Mouse (Mus musculus) midbrain, embryonic 13.5 days (tissue): Measurements from ENCODE around the gene Galntl5. TPM values are rescaled to one million over a fixed set of nuclear protein-coding genes. Genes with fewer than 3 reads are reported as not detected.
"Not testable (repeated sequence)": the region's sequence is repeated elsewhere in the genome, so short reads cannot be mapped to it uniquely, and the experiment has no call there.

Experiments
- ATAC-seq: fragments of 200-750 bp; cut with Nextera tagmentation; 2 replicates; pipeline ENCODE4 v1.8.0; 2017; ENCODE audit warnings: mild to moderate bottlenecking, moderate TSS enrichment, moderate library complexity
- H3K27ac ChIP-seq: fragments of 300-500 bp; sonication (generic); 2 replicates; pipeline ENCODE4 v1.5.1; 2015; ENCODE audit warnings: inconsistent platforms, mild to moderate bottlenecking, moderate library complexity
- H3K27me3 ChIP-seq: fragments of 300-500 bp; sonication (generic); 2 replicates; pipeline ENCODE4 v1.6.1; 2015; ENCODE audit warnings: mild to moderate bottlenecking, inconsistent platforms
- H3K36me3 ChIP-seq: fragments of 300-500 bp; sonication (generic); 2 replicates; pipeline ENCODE4 v1.6.1; 2015; ENCODE audit warnings: mild to moderate bottlenecking, inconsistent platforms
- H3K4me1 ChIP-seq: fragments of 300-500 bp; sonication (generic); replicated peaks from 2 replicates; pipeline ENCODE4 v1.6.1; 2015; ENCODE audit warnings: inconsistent platforms
- H3K4me2 ChIP-seq: fragments of 300-500 bp; sonication (generic); replicated peaks from 2 replicates; pipeline ENCODE4 v1.6.1; 2015; ENCODE audit warnings: moderate library complexity, mild to moderate bottlenecking, inconsistent platforms
- H3K4me3 ChIP-seq: fragments of 300-500 bp; sonication (generic); replicated peaks from 2 replicates; pipeline ENCODE4 v1.5.1; 2015; ENCODE audit warnings: mild to moderate bottlenecking, inconsistent platforms
- H3K9ac ChIP-seq: fragments of 300-500 bp; sonication (generic); replicated peaks from 2 replicates; pipeline ENCODE4 v1.6.1; 2015; ENCODE audit warnings: mild to moderate bottlenecking, inconsistent platforms
- H3K9me3 ChIP-seq: fragments of 300-500 bp; sonication (generic); 2 replicates; pipeline ENCODE4 v1.6.1; 2016; ENCODE audit warnings: mild to moderate bottlenecking, inconsistent platforms
- WGBS: fragments of 180-500 bp; shearing (Covaris S2); methylation state at CpG from one replicate; pipeline ENCODE4 v1.1.7; 2015; 5-methylcytosine and 5-hydroxymethylcytosine counted together
- polyA plus RNA-seq: library from polyadenylated mRNA; unstranded; fragments of >200 nt; fragmentation: Nextera tagmentation; extraction: Ambion mirVana; gene quantifications from 2 replicates; pipeline ENCODE4 v1.2.1, GENCODE M21; 2015

The Galntl5 gene
- polyA plus RNA-seq, 1 experiment from 2014 or later = not detected

DNA sequence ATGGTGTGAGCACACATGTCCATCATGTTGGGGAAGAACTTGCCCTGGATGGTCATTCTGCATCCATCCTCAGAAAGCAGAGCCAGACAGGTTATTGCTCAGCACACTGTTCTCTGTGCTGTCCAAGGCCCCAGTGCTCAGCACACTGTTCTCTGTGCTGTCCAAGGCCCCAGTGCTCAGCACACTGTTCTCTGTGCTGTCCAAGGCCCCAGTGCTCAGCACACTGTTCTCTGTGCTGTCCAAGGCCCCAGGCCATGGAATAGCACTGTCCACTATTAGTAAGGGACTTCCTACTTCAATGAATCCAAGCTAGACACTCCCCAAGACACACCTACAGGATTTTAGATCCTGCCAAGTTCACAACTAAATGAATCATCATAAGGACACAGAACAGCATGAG lies 32.0 kb downstream of the Galntl5 start:
- ATAC-seq = not testable (repeated sequence)

DNA sequence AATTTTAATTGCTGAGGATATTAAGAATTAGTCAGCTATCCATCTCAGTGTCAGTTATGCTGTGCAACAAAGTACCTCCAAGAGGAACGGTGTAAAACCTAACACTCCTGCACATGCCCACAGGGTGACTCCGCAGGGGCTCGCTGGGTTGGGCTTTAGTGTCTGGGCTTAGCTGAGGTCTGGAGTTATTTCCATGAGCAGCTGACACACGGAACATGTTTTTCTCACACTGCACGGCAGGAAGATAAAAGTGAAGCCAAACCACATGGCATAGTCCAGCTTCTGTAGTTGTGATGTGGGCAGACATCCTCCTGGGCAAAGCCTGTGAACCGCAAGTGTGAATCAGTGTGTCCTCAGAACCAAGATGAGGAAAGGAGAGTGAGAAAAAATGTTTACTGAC lies 33.7 kb downstream of the Galntl5 start:
- no peak overlapping the region for H3K27ac ChIP-seq
- ATAC-seq = no peak
- no peak overlapping the region for H3K4me3 ChIP-seq
- no peaks in the 10 kb centered on the region for H3K27me3 ChIP-seq
- H3K36me3 ChIP-seq = no peaks in the 10 kb centered on the region
- no peak overlapping the region for H3K9ac ChIP-seq
- H3K9me3 ChIP-seq = no peaks in the 10 kb centered on the region
- 88% methylated on average over 6 of the region's 6 CpGs for WGBS
- H3K4me2 ChIP-seq = no peak overlapping the region
- no peaks in the 10 kb centered on the region for H3K4me1 ChIP-seq

More for the DNA sequence above, 32.0 kb downstream of the Galntl5 start:
- H3K9ac ChIP-seq, H3K36me3 ChIP-seq, H3K27ac ChIP-seq, H3K4me3 ChIP-seq, H3K4me2 ChIP-seq, H3K27me3 ChIP-seq, H3K4me1 ChIP-seq, H3K9me3 ChIP-seq: not testable (repeated sequence)

DNA sequence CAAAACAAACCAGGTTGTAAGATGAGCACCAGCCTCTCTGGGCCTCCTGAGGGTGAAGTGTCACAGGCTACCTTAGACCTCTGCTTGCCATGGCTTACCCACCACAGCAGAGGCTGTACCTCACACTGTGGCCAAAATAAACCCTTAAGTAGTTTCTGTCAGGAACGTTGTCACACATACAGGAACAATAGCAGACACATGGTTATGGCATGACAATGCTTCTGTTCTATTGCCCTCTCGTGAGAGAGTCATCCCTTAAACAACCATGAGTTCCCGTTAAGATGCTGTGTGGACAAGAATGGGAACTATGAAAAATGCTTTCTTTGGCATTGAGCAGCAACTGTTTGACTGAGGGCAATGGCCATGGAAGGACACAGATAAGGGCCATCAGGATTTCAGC lies 40.3 kb downstream of the Galntl5 start, which contains the start of gene Galnt11:
TSS of gene Galnt11 (plus strand) at position 301 of the 400 bp plus-strand sequence.
- H3K9ac ChIP-seq = peak within 1 kb of the TSS; percentile 76
- H3K4me1 ChIP-seq = peaks cover 13% of the 10 kb centered on the region
- H3K4me2 ChIP-seq = peak within 1 kb of the TSS; percentile 71
- H3K27ac ChIP-seq = peak within 1 kb of the TSS; percentile 89
- no peaks in the 10 kb centered on the region for H3K9me3 ChIP-seq
- no peak for ATAC-seq
- no peaks in the 10 kb centered on the region for H3K36me3 ChIP-seq
- no peaks in the 10 kb centered on the region for H3K27me3 ChIP-seq
- WGBS = 86% methylated on average over 3 of the region's 3 CpGs
- peak within 1 kb of the TSS; percentile 64 for H3K4me3 ChIP-seq

- Histone ChIP-seq H3K27me3 (no peaks in the 10 kb centered on the region), H3K9ac (peak within 1 kb of the TSS; percentile 76), H3K36me3 (peaks cover 4% of the 10 kb centered on the region; the same call in 1 of the 2 replicates), H3K4me2 (peak within 1 kb of the TSS; percentile 71), H3K27ac (peak within 1 kb of the TSS; percentile 89), H3K4me1 (peaks cover 13% of the 10 kb centered on the region), H3K9me3 (no peaks in the 10 kb centered on the region), H3K4me3 (peak within 1 kb of the TSS; percentile 64)
- ATAC-seq = peak; percentile 98
- WGBS = 4% methylated on average over 71 of the region's 72 CpGs
These were observed 41.8 kb downstream of the Galntl5 start, which contains the start of gene E130116L18Rik for GRCm38 (mm10) chr5:25222752-25223702. Gene E130116L18Rik, minus strand, starts transcription at chr5:25223153.

DNA sequence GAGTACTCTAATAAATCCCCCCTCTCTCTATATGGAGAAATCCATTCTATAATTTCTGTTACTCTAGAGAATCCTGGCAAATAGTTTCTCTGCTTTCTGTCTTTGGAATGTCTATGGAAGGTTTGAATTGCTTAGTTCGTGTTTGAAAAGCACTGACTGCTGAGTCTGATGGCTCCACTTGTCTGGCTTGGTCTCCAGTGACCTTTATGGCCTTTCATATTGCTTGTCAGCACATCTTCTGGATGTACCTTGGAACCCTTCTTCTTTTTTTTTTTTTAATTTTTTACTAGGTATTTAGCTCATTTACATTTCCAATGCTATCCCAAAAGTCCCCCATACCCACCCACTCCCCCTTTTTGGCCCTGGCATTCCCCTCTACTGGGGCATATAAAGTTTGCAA lies 43.1 kb downstream of the Galntl5 start:
- H3K27me3 ChIP-seq, H3K9me3 ChIP-seq, H3K4me3 ChIP-seq, H3K27ac ChIP-seq, ATAC-seq: not testable (repeated sequence)
- peaks cover 10% of the 10 kb centered on the region for H3K36me3 ChIP-seq
- H3K4me2 ChIP-seq = peak overlapping the region; percentile 71; the same call in 1 of the 2 replicates
- WGBS = 100% methylated on average over 1 of the region's 1 CpGs
- H3K9ac ChIP-seq = peak overlapping the region; percentile 76; the same call in 1 of the 2 replicates
- H3K4me1 ChIP-seq = peaks cover 13% of the 10 kb centered on the region

- Histone ChIP-seq H3K27ac (no peak overlapping the region), H3K4me1 (no peaks in the 10 kb centered on the region), H3K27me3 (no peaks in the 10 kb centered on the region), H3K4me2 (no peak overlapping the region), H3K9ac (no peak overlapping the region), H3K4me3 (no peak overlapping the region), H3K9me3 (no peaks in the 10 kb centered on the region), H3K36me3 (peaks cover 26% of the 10 kb centered on the region)
- ATAC-seq = no peak
- 93% methylated on average over 6 of the region's 6 CpGs for WGBS
These were observed 61.8 kb downstream of the Galntl5 start for GRCm38 (mm10) chr5:25243101-25243500.

DNA sequence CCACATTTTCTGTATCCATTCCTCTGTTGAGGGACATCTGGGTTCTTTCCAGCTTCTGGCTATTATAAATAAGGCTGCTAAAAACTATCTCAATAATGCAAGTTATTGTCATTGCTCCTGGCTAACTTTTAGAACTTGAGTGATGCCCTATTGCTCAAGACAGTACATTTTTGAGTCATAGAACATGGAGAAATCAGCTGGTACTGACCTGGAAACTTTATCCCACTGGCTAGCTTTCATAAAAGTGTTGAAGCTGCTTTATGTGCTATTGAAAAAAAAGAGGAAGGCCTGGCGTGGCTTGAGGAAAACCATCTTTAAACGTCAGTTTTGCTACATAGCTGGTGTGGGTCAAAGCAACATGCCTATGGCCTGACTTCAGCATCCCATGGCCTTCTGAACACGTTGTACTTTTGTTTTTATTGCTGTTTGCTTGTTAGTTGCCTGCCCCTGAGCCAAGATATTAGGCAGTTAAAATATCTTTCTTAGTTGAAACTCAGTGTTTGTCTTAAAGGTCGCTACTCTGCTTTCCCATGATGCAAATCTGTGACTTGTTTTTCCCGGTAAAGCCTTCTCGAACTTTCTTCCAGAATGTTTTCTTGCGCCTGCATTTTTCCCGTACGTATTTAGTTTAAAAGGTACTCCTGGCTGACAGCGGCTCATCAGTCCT lies 64.7 kb downstream of the Galntl5 start:
- H3K4me3 ChIP-seq = no peak overlapping the region
- 92% methylated on average over 10 of the region's 10 CpGs for WGBS
- no peaks in the 10 kb centered on the region for H3K27me3 ChIP-seq
- no peaks in the 10 kb centered on the region for H3K9me3 ChIP-seq
- H3K4me1 ChIP-seq = no peaks in the 10 kb centered on the region
- no peak overlapping the region for H3K4me2 ChIP-seq
- H3K27ac ChIP-seq = no peak overlapping the region
- no peak for ATAC-seq
- no peak overlapping the region for H3K9ac ChIP-seq
- peaks cover 42% of the 10 kb centered on the region for H3K36me3 ChIP-seq

- WGBS = 74% methylated on average over 1 of the region's 1 CpGs
- no peaks in the 10 kb centered on the region for H3K4me1 ChIP-seq
- H3K9ac ChIP-seq = no peak overlapping the region
- no peaks in the 10 kb centered on the region for H3K27me3 ChIP-seq
- H3K4me3 ChIP-seq = no peak overlapping the region
- H3K36me3 ChIP-seq = peaks cover 48% of the 10 kb centered on the region
- no peaks in the 10 kb centered on the region for H3K9me3 ChIP-seq
- no peak overlapping the region for H3K27ac ChIP-seq
- no peak overlapping the region for H3K4me2 ChIP-seq
- no peak for ATAC-seq
These were observed 65.2 kb downstream of the Galntl5 start for GRCm38 (mm10) chr5:25246473-25246865.

- no peaks in the 10 kb centered on the region for H3K9me3 ChIP-seq
- 89% methylated on average over 3 of the region's 3 CpGs for WGBS
- H3K9ac ChIP-seq = no peak overlapping the region
- no peak overlapping the region for H3K4me3 ChIP-seq
- no peak overlapping the region for H3K27ac ChIP-seq
- no peaks in the 10 kb centered on the region for H3K4me1 ChIP-seq
- H3K27me3 ChIP-seq = no peaks in the 10 kb centered on the region
- H3K4me2 ChIP-seq = no peak overlapping the region
- H3K36me3 ChIP-seq = peaks cover 48% of the 10 kb centered on the region
- no peak for ATAC-seq
These were observed 65.8 kb downstream of the Galntl5 start for GRCm38 (mm10) chr5:25247036-25247435.

- no peaks in the 10 kb centered on the region for H3K4me1 ChIP-seq
- no peaks in the 10 kb centered on the region for H3K9me3 ChIP-seq
- no peaks in the 10 kb centered on the region for H3K27me3 ChIP-seq
- 83% methylated on average over 2 of the region's 2 CpGs for WGBS
- peaks cover 85% of the 10 kb centered on the region for H3K36me3 ChIP-seq
- H3K27ac ChIP-seq = no peak overlapping the region
- no peak overlapping the region for H3K9ac ChIP-seq
- no peak overlapping the region for H3K4me2 ChIP-seq
- ATAC-seq = no peak
- no peak overlapping the region for H3K4me3 ChIP-seq
These were observed 71.2 kb downstream of the Galntl5 start for GRCm38 (mm10) chr5:25252423-25252822.

DNA sequence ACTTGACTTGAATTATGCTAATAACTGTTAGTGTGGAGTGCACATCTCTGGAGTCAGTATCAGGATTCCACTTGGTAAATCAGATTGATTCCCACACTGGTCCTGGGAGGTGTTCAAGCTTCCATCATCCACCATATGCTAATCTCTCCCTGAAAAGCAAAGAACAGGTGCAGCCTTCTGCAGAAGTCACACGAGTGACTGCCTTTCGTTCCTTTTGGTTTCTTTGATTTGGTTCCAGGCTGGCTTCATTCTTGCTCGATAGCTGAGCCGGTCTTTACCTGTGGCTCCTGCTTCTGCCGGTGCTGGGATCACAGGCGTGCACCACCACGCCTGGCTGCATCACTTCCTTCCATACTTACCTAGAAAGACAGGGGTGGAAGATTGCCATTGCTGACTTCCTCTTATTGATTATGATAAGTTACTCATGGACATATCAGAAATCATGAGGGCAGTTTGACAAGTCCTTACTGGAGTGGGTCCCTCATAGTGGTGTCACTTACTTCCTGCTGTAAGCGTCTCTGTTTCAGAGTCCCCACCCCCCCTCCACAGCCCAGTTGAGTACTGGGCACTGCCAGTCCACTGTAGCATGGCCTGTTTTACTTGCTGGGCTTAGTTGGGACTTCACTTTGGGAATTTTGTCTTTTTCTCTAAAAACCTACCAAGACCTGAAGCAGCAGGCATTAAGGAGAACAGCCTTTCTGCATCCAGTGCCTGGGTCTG lies 71.7 kb downstream of the Galntl5 start:
- Histone ChIP-seq H3K4me1 (no peaks in the 10 kb centered on the region), H3K9me3 (no peaks in the 10 kb centered on the region), H3K36me3 (peaks cover 87% of the 10 kb centered on the region), H3K4me3 (no peak overlapping the region), H3K27ac (no peak overlapping the region), H3K27me3 (no peaks in the 10 kb centered on the region), H3K9ac (no peak overlapping the region), H3K4me2 (no peak overlapping the region)
- ATAC-seq = no peak
- WGBS = 91% methylated on average over 8 of the region's 8 CpGs

- no peaks in the 10 kb centered on the region for H3K4me1 ChIP-seq
- 90% methylated on average over 4 of the region's 4 CpGs for WGBS
- ATAC-seq = no peak
- H3K4me2 ChIP-seq = no peak overlapping the region
- no peaks in the 10 kb centered on the region for H3K9me3 ChIP-seq
- no peak overlapping the region for H3K27ac ChIP-seq
- H3K4me3 ChIP-seq = no peak overlapping the region
- H3K36me3 ChIP-seq = peaks cover 91% of the 10 kb centered on the region
- no peaks in the 10 kb centered on the region for H3K27me3 ChIP-seq
- no peak overlapping the region for H3K9ac ChIP-seq
These were observed 73.2 kb downstream of the Galntl5 start for GRCm38 (mm10) chr5:25254491-25254890.
